Mouse (Mus musculus) gastrocnemius, adult 2 months (tissue): ENCODE results near the gene Uts2b. TPM values are rescaled to one million over a fixed set of nuclear protein-coding genes. Genes with fewer than 3 reads are reported as not detected.

ENCODE experiments used
- DNase-seq: peaks from one replicate; pipeline ENCODE4 v3.0.0; 2022
- H3K27ac ChIP-seq: fragments of 200-600 bp; 2 replicates; pipeline ENCODE4 v1.8.1; 2022; ENCODE audit warnings: mild to moderate bottlenecking
- H3K4me3 ChIP-seq: fragments of 200-600 bp; 2 replicates; pipeline ENCODE4 v1.8.1; 2022; ENCODE audit warnings: mild to moderate bottlenecking, moderate library complexity
- CTCF ChIP-seq: fragments of 200-600 bp; IDR thresholded peaks from 2 replicates; pipeline ENCODE4 v1.8.1; 2022; ENCODE audit warnings: antibody characterized with exemption, mild to moderate bottlenecking, moderate library complexity
- intact Hi-C: fragments of 180-260 bp; cut with DNase I; formaldehyde crosslinking; loops from one replicate; pipeline ENCODE4 v1.15.1; 2025
- long read RNA-seq, 2 experiments: library from polyadenylated mRNA; stranded (forward); transcript quantifications; one replicate each; pipeline ENCODE4 v2.0.0; 2021
- total RNA-seq, 2 experiments: library from RNA; stranded (reverse); gene quantifications; 2 replicates each; pipeline ENCODE4 v1.2.3; 2021

The Uts2b gene
- total RNA-seq, result not detected
- long read RNA-seq, experiment 1, result 0 reads
- long read RNA-seq, experiment 2, result 0 reads

GRCm38 (mm10) chr16:27370191-27370590 lies at the start of gene Uts2b:
Gene Uts2b (minus strand): TSS chr16:27370239.
- H3K27ac ChIP-seq, result no peak within 1 kb of the TSS
- DNase-seq, result no peak
- no peak for TF ChIP-seq CTCF
- intact Hi-C loops, result no loop called here
- no peak within 1 kb of the TSS for H3K4me3 ChIP-seq

- intact Hi-C loops, result loop anchor here (1.0 kb wide), 1 partner anchor 28 kb away; no protein-coding TSS in a partner anchor
- peak overlapping the region; percentile 77 for H3K4me3 ChIP-seq
- no peak for DNase-seq
- TF ChIP-seq CTCF, result no peak
- H3K27ac ChIP-seq, result peak overlapping the region; percentile 96
Observed at GRCm38 (mm10) chr16:27417632-27418031, 47.6 kb upstream of the Uts2b start.

GRCm38 (mm10) chr16:27416937-27417584 lies 47.0 kb upstream of the Uts2b start:
- TF ChIP-seq CTCF, result no peak
- peak overlapping the region; percentile 96 for H3K27ac ChIP-seq
- DNase-seq, result peak; percentile 44
- intact Hi-C loops, result loop anchor here (1.0 kb wide), 1 partner anchor 28 kb away; no protein-coding TSS in a partner anchor
- peak overlapping the region; percentile 77 for H3K4me3 ChIP-seq

- TF ChIP-seq CTCF, result no peak
- no peak for DNase-seq
- Histone ChIP-seq H3K27ac (no peak overlapping the region), H3K4me3 (no peak overlapping the region)
- intact Hi-C loops, result no loop called here
Observed at GRCm38 (mm10) chr16:27404107-27404506, 34.1 kb upstream of the Uts2b start.

GRCm38 (mm10) chr16:27401579-27401978 lies 31.5 kb upstream of the Uts2b start:
- H3K27ac ChIP-seq, result peak overlapping the region; percentile 73
- no peak for TF ChIP-seq CTCF
- intact Hi-C loops, result no loop called here
- DNase-seq, result no peak
- H3K4me3 ChIP-seq, result no peak overlapping the region

- H3K27ac ChIP-seq, result peak overlapping the region; percentile 12
- no peak for DNase-seq
- intact Hi-C loops, result no loop called here
- H3K4me3 ChIP-seq, result no peak overlapping the region
- no peak for TF ChIP-seq CTCF
Observed at GRCm38 (mm10) chr16:27399719-27400253, 29.7 kb upstream of the Uts2b start.

- DNase-seq, result no peak
- intact Hi-C loops, result no loop called here
- Histone ChIP-seq H3K27ac (peak overlapping the region; percentile 41), H3K4me3 (no peak overlapping the region)
- TF ChIP-seq CTCF, result no peak
Observed at GRCm38 (mm10) chr16:27399026-27399718, 29.1 kb upstream of the Uts2b start.

- Histone ChIP-seq H3K27ac (peak overlapping the region; percentile 8; the same call in 1 of the 2 replicates), H3K4me3 (no peak overlapping the region)
- no peak for DNase-seq
- TF ChIP-seq CTCF, result no peak
- intact Hi-C loops, result no loop called here
Observed at GRCm38 (mm10) chr16:27396951-27397350, 26.9 kb upstream of the Uts2b start.

GRCm38 (mm10) chr16:27395251-27396037 lies 25.4 kb upstream of the Uts2b start:
- TF ChIP-seq CTCF, result no peak
- Histone ChIP-seq H3K4me3 (no peak overlapping the region), H3K27ac (peak overlapping the region; percentile 63)
- intact Hi-C loops, result no loop called here
- DNase-seq, result no peak

GRCm38 (mm10) chr16:27391845-27392244 lies 21.8 kb upstream of the Uts2b start:
- no peak for TF ChIP-seq CTCF
- intact Hi-C loops, result no loop called here
- no peak for DNase-seq
- Histone ChIP-seq H3K4me3 (no peak overlapping the region), H3K27ac (peak overlapping the region; percentile 93; the same call in 1 of the 2 replicates)

GRCm38 (mm10) chr16:27390306-27390705 lies 20.3 kb upstream of the Uts2b start:
- H3K4me3 ChIP-seq, result peak overlapping the region; percentile 94
- peak overlapping the region; percentile 93 for H3K27ac ChIP-seq
- intact Hi-C loops, result no loop called here
- DNase-seq, result no peak
- TF ChIP-seq CTCF, result no peak

- Histone ChIP-seq H3K4me3 (peak overlapping the region; percentile 94), H3K27ac (peak overlapping the region; percentile 93)
- no peak for TF ChIP-seq CTCF
- intact Hi-C loops, result loop anchor here (1.0 kb wide), 1 partner anchor 28 kb away; no protein-coding TSS in a partner anchor
- no peak for DNase-seq
Observed at GRCm38 (mm10) chr16:27389534-27390282, 19.7 kb upstream of the Uts2b start.
